Mouse (Mus musculus) heart, postnatal 0 days (tissue): ENCODE results near the gene Ms4a6c. TPM values are rescaled to one million over a fixed set of nuclear protein-coding genes. Genes with fewer than 3 reads are reported as not detected.
"Not testable (repeated sequence)": the region's sequence is repeated elsewhere in the genome, so short reads cannot be mapped to it uniquely, and the experiment has no call there.

Experiments
- ATAC-seq: fragments of 200-750 bp; cut with Nextera tagmentation; 2 replicates; pipeline ENCODE4 v1.8.0; 2017; ENCODE audit warnings: low read depth, moderate number of reproducible peaks, moderate library complexity; ENCODE audit not compliant: insufficient read depth
- DNase-seq: peaks from one replicate; pipeline ENCODE4 v3.0.0-alpha.2; 2016; ENCODE audit warnings: low spot score
- H3K27ac ChIP-seq: fragments of 300-500 bp; sonication (generic); 2 replicates; pipeline ENCODE4 v1.5.1; 2014; ENCODE audit warnings: low read depth, mild to moderate bottlenecking
- H3K27me3 ChIP-seq: fragments of 300-500 bp; sonication (generic); 2 replicates; pipeline ENCODE4 v1.6.1; 2014; ENCODE audit warnings: low read length, mixed read lengths; ENCODE audit not compliant: control insufficient read depth, insufficient read depth
- H3K36me3 ChIP-seq: fragments of 300-500 bp; sonication (generic); replicated peaks from 2 replicates; pipeline ENCODE4 v1.6.1; 2014; ENCODE audit warnings: low read length, mixed read lengths; ENCODE audit not compliant: control insufficient read depth, insufficient read depth
- H3K4me1 ChIP-seq: fragments of 300-500 bp; sonication (generic); 2 replicates; pipeline ENCODE4 v1.6.1; 2014; ENCODE audit warnings: antibody characterized with exemption; ENCODE audit not compliant: control insufficient read depth, insufficient read depth
- H3K4me2 ChIP-seq: fragments of 300-500 bp; sonication (generic); 2 replicates; pipeline ENCODE4 v1.6.1; 2014; ENCODE audit warnings: low read depth, mild to moderate bottlenecking, low read length, moderate library complexity
- H3K4me3 ChIP-seq: fragments of 300-500 bp; sonication (generic); 2 replicates; pipeline ENCODE4 v1.5.1; 2014; ENCODE audit warnings: low read depth, low read length
- H3K9ac ChIP-seq: fragments of 300-500 bp; sonication (generic); replicated peaks from 2 replicates; pipeline ENCODE4 v1.6.1; 2014; ENCODE audit warnings: low read depth, low read length, mixed read lengths
- H3K9me3 ChIP-seq: fragments of 300-500 bp; sonication (generic); replicated peaks from 2 replicates; pipeline ENCODE4 v1.6.1; 2016; ENCODE audit warnings: low read length; ENCODE audit not compliant: control insufficient read depth
- CTCF ChIP-seq: IDR thresholded peaks from 2 replicates; pipeline ENCODE4 v1.5.1; 2016; ENCODE audit warnings: antibody characterized with exemption, control low read depth, low read depth
- EP300 ChIP-seq: IDR thresholded peaks from 2 replicates; pipeline ENCODE4 v1.6.1; 2016; ENCODE audit warnings: antibody characterized with exemption, low read depth
- WGBS: fragments of 180-500 bp; shearing (Covaris S2); extraction: QIAGEN DNeasy Blood & Tissue Kit; methylation state at CpG from one replicate; pipeline ENCODE4 v1.1.7; 2014; 5-methylcytosine and 5-hydroxymethylcytosine counted together
- polyA plus RNA-seq: library from polyadenylated mRNA; unstranded; fragments of >200 nt; fragmentation: Nextera tagmentation; extraction: Ambion mirVana; gene quantifications from 2 replicates; pipeline ENCODE4 v1.2.1, GENCODE M21; 2015
- total RNA-seq: library from RNA; depleted of rRNA; stranded (reverse); fragments of >200 nt; gene quantifications from 2 replicates; pipeline ENCODE4 v1.2.3, GENCODE M21; 2014; ENCODE audit warnings: low replicate concordance; rRNA removed

Gene Ms4a6c
- 1.4 and 14.5 TPM in 2 replicates for total RNA-seq
- polyA plus RNA-seq = 4.0 and 4.1 TPM in 2 replicates

GRCm38 (mm10) chr19:11469215-11469614 lies at the start of gene Ms4a6c:
TSS of gene Ms4a6c (plus strand) at chr19:11469366.
- DNase-seq, H3K4me1 ChIP-seq: not testable (repeated sequence)

DNA sequence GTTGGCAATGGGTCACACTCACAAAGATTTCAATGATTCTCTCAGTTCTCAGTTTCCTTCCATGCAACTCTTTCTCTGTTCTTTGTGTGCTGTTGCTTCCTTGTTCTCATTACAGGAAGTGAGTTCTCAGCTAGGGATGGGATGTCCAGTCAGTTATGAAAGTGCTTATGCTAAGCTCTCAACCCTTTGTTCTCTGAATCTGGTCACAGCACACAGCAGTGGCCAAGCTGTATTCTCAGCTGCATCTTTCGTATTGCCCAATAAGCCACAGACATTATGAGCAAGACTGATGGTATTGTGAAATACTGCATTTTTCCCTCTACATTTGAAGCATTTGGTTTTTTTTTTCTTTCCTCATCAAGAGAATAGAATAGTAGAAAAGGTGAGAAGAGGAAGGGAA lies 38.0 kb upstream of the Ms4a6c start:
- H3K4me2 ChIP-seq, DNase-seq, H3K9me3 ChIP-seq, ATAC-seq, H3K36me3 ChIP-seq, H3K4me3 ChIP-seq, H3K4me1 ChIP-seq, H3K27me3 ChIP-seq, H3K9ac ChIP-seq, H3K27ac ChIP-seq: not testable (repeated sequence)
- WGBS = 76% methylated on average over 1 of the region's 1 CpGs

More at GRCm38 (mm10) chr19:11469215-11469614, at the start of gene Ms4a6c:
- not testable (repeated sequence) for H3K36me3 ChIP-seq, H3K9me3 ChIP-seq, H3K9ac ChIP-seq, H3K27me3 ChIP-seq, H3K27ac ChIP-seq, H3K4me3 ChIP-seq, H3K4me2 ChIP-seq, ATAC-seq
- WGBS = 60% methylated on average over 4 of the region's 4 CpGs

DNA sequence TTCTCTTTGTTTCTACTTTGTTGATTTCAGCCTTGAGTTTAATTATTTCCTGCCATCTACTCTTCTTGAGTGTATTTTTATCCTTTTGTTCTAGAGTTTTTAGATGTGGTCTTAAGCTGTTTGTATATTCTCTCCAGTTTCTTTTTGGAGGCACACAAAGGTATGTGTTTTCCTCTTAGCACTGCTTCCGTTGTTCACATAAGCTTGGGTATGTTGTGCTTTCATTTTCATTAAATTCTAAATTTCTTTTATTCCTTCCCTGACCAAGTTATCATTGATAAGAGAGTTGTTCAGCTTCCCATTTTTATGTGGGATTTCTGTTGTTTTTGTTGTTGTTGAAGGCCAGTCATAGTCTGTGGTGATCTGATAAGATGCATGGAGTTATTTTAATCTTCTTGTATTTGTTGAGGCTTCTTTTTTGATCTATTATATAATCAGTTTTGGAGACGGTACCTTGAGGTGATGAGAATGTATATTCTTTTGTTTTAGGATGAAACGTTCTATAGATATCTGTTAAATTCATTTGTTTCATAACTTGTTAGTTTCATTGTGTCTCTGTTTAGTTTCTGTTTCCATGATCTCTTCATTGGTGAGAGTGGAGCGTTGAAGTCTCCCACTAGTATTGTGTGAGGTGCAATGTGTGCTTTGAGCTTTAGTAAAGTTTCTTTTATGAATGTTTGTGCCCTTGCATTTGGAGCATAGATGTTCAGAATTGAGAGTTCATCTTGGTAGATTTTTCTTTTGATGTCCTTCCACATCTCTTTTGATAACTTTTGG lies 33.9 kb upstream of the Ms4a6c start:
- no peak overlapping the region for H3K4me3 ChIP-seq
- ATAC-seq (no peak), DNase-seq (no peak)
- H3K27me3 ChIP-seq = no peaks in the 10 kb centered on the region
- no peaks in the 10 kb centered on the region for H3K36me3 ChIP-seq
- WGBS = 70% methylated on average over 4 of the region's 4 CpGs
- H3K27ac ChIP-seq = no peak overlapping the region
- H3K9me3 ChIP-seq = no peaks in the 10 kb centered on the region
- no peak overlapping the region for H3K4me2 ChIP-seq
- no peaks in the 10 kb centered on the region for H3K4me1 ChIP-seq
- H3K9ac ChIP-seq = no peak overlapping the region
- no peak for TF ChIP-seq EP300
- TF ChIP-seq CTCF = no peak

- H3K4me1 ChIP-seq = no peaks in the 10 kb centered on the region
- H3K9me3 ChIP-seq = no peaks in the 10 kb centered on the region
- no peak within 1 kb of the TSS for H3K9ac ChIP-seq
- no peak for ATAC-seq
- DNase-seq = no peak
- no peak within 1 kb of the TSS for H3K27ac ChIP-seq
- H3K4me2 ChIP-seq = no peak within 1 kb of the TSS
- H3K4me3 ChIP-seq = no peak within 1 kb of the TSS
- H3K27me3 ChIP-seq = no peaks in the 10 kb centered on the region
- TF ChIP-seq EP300 (no peak), CTCF (no peak)
- no peaks in the 10 kb centered on the region for H3K36me3 ChIP-seq
Measured at GRCm38 (mm10) chr19:11443338-11443737, 25.8 kb upstream of the Ms4a6c start, which contains the start of gene Ms4a4b. TSS of gene Ms4a4b (plus strand) at chr19:11443553.

GRCm38 (mm10) chr19:11443964-11444363 lies 25.2 kb upstream of the Ms4a6c start:
- Histone ChIP-seq H3K9ac (no peak overlapping the region), H3K4me3 (no peak overlapping the region), H3K4me2 (no peak overlapping the region), H3K27me3 (no peaks in the 10 kb centered on the region), H3K4me1 (no peaks in the 10 kb centered on the region), H3K9me3 (no peaks in the 10 kb centered on the region), H3K27ac (no peak overlapping the region), H3K36me3 (no peaks in the 10 kb centered on the region)
- ATAC-seq (no peak), DNase-seq (no peak)
- TF ChIP-seq CTCF (no peak), EP300 (no peak)
- 80% methylated on average over 5 of the region's 5 CpGs for WGBS

DNA sequence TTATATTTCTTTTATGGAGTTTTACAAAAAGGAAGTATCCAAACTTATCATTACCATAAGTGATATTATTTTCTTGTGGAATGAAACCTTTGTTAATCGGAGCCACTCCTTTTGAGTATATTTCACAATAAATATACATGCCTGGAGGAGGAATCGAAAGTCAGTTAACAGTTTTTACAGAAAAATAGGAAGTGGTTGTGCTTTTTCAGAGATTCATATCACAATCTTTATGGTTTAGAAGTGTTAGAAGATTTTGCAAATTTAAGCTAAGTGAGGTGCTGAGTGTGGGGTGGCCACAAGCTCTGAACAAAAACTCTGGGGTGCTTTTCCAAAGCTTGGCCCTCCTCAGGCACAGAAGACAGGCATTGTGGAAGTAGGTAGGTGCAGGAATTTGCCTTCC lies 21.9 kb upstream of the Ms4a6c start:
- Histone ChIP-seq H3K4me3 (no peak overlapping the region), H3K9ac (no peak overlapping the region), H3K9me3 (no peaks in the 10 kb centered on the region), H3K4me2 (no peak overlapping the region), H3K4me1 (no peaks in the 10 kb centered on the region), H3K27me3 (no peaks in the 10 kb centered on the region), H3K36me3 (no peaks in the 10 kb centered on the region), H3K27ac (no peak overlapping the region)
- DNase-seq (no peak), ATAC-seq (no peak)
- TF ChIP-seq EP300 (no peak), CTCF (no peak)
- 73% methylated on average over 2 of the region's 2 CpGs for WGBS

DNA sequence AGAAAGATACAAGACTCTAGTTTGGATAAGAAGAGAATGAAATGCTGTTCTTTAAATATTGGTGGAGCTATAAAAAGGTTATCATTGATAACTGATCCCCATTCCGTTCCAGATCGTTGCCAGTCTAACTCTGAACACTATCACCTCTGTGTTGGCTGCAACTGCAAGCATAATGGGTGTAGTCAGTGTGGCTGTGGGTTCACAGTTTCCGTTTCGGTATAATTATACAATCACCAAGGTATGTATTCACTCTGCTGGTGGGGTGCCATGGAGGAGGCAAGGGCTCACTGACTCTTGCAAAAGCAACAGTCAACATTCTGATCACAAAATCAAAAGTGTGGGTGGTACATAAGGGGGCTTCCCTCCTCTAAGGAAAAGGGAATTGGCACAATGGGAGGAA lies 10.1 kb upstream of the Ms4a6c start:
- not testable (repeated sequence) for DNase-seq, H3K27ac ChIP-seq, H3K4me2 ChIP-seq, ATAC-seq, H3K36me3 ChIP-seq, H3K9me3 ChIP-seq, H3K4me3 ChIP-seq, H3K4me1 ChIP-seq, H3K9ac ChIP-seq, H3K27me3 ChIP-seq
- WGBS = 80% methylated on average over 3 of the region's 4 CpGs

DNA sequence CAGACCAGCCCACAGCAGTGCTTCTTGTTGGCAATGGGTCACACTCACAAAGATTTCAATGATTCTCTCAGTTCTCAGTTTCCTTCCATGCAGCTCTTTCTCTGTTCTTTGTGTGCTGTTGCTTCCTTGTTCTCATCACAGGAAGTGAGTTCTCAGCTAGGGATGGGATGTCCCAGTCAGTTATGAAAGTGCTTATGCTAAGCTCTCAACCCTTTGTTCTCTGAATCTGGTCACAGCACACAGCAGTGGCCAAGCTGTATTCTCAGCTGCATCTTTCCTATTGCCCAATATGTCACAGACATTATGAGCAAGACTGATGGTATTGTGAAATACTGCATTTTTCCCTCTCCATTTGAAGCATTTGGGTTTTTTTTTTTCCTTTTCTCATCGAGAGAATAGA lies 4.4 kb upstream of the Ms4a6c start:
- 36% methylated on average over 1 of the region's 1 CpGs for WGBS

More for the DNA sequence above, 4.4 kb upstream of the Ms4a6c start:
- DNase-seq, H3K9ac ChIP-seq, H3K27me3 ChIP-seq, H3K36me3 ChIP-seq, H3K4me2 ChIP-seq, H3K27ac ChIP-seq, H3K9me3 ChIP-seq, H3K4me1 ChIP-seq, ATAC-seq, H3K4me3 ChIP-seq: not testable (repeated sequence)
